Mouse (Mus musculus) MEL (cell line): ENCODE measurements around the gene Filip1l. TPM values are rescaled to one million over a fixed set of nuclear protein-coding genes. Genes with fewer than 3 reads are reported as not detected.

Experiments
- DNase-seq: peaks from one replicate; pipeline ENCODE4 v3.0.0; 2011; ENCODE audit warnings: low read depth, low spot score
- H3K27ac ChIP-seq: 2 replicates; pipeline ENCODE4 v1.5.1; 2012; ENCODE audit warnings: low read depth, mild to moderate bottlenecking, control low read depth, low read length, moderate library complexity; ENCODE audit not compliant: control insufficient read depth
- H3K27me3 ChIP-seq, 2 experiments: fragments of 150-350 bp in 1 of 2; sonication (generic) in 1 of 2; 2 replicates each; pipeline ENCODE4 v1.6.1; 2012; ENCODE audit warnings: low read length in 2 of 2, mild to moderate bottlenecking in 2 of 2, improper control_type of control experiment in 1 of 2, moderate library complexity in 1 of 2; ENCODE audit not compliant: insufficient read depth in 2 of 2, control insufficient read depth in 1 of 2
- H3K36me3 ChIP-seq, 2 experiments: 2 replicates each; pipeline ENCODE4 v1.6.1; 2012 to 2014; ENCODE audit warnings: low read length in 2 of 2, improper control_type of control experiment in 1 of 2, inconsistent platforms in 1 of 2, mild to moderate bottlenecking in 1 of 2; ENCODE audit not compliant: insufficient read depth in 2 of 2, control insufficient read depth in 1 of 2
- H3K4me1 ChIP-seq, 2 experiments: fragments of 150-350 bp in 1 of 2; sonication (generic) in 1 of 2; 2 replicates each; pipeline ENCODE4 v1.6.1; 2012; ENCODE audit warnings: low read length in 2 of 2, improper control_type of control experiment in 1 of 2, mild to moderate bottlenecking in 1 of 2; ENCODE audit not compliant: insufficient read depth in 2 of 2, control insufficient read depth in 1 of 2
- H3K4me3 ChIP-seq, 2 experiments: fragments of 150-350 bp in 1 of 2; sonication (generic) in 1 of 2; 2 replicates each; pipeline ENCODE4 v1.5.1; 2012; ENCODE audit warnings: low read depth in 2 of 2, low read length in 2 of 2, mild to moderate bottlenecking in 2 of 2, moderate library complexity in 2 of 2, control low read depth in 1 of 2, improper control_type of control experiment in 1 of 2; ENCODE audit not compliant: control insufficient read depth in 1 of 2, insufficient read depth in 1 of 2
- H3K79me2 ChIP-seq: 2 replicates; pipeline ENCODE4 v1.6.1; 2012; ENCODE audit warnings: mild to moderate bottlenecking, low read length, moderate library complexity; ENCODE audit not compliant: control insufficient read depth, poor library complexity, insufficient read depth
- H3K9ac ChIP-seq: 2 replicates; pipeline ENCODE4 v1.6.1; 2012; ENCODE audit warnings: low read depth, mild to moderate bottlenecking, control low read depth, low read length, moderate library complexity; ENCODE audit not compliant: control insufficient read depth, poor library complexity, severe bottlenecking
- H3K9me3 ChIP-seq: fragments of 150-350 bp; sonication (generic); replicated peaks from 2 replicates; pipeline ENCODE4 v1.6.1; 2012; ENCODE audit warnings: mild to moderate bottlenecking, low read length, improper control_type of control experiment, moderate library complexity; ENCODE audit not compliant: insufficient read depth
- BHLHE40 ChIP-seq: IDR thresholded peaks from 2 replicates; pipeline ENCODE4 v1.6.1; 2012; ENCODE audit warnings: low read depth, mild to moderate bottlenecking, inconsistent platforms, low read length, improper control_type of control experiment, borderline replicate concordance
- CTCF ChIP-seq, 3 experiments: IDR thresholded peaks in 2 of 3; conservative IDR thresholded peaks in 1 of 3; 2 replicates each; pipeline ENCODE4 v1.5.1; 2011 to 2012; ENCODE audit warnings: low read length in 3 of 3, low read depth in 2 of 3, mild to moderate bottlenecking in 2 of 3, improper control_type of control experiment in 1 of 3, inconsistent platforms in 1 of 3, mixed read lengths in 1 of 3, moderate library complexity in 1 of 3; ENCODE audit not compliant: control insufficient read depth in 1 of 3, insufficient read depth in 1 of 3, poor library complexity in 1 of 3, severe bottlenecking in 1 of 3
- E2F4 ChIP-seq: IDR thresholded peaks from 2 replicates; pipeline ENCODE4 v1.6.1; 2011; ENCODE audit warnings: low read depth, low read length, improper control_type of control experiment, borderline replicate concordance
- EP300 ChIP-seq, 2 experiments: IDR thresholded peaks; 2 replicates each; pipeline ENCODE4 v1.6.1; 2011; ENCODE audit warnings: improper control_type of control experiment in 2 of 2, low read length in 2 of 2, low read depth in 1 of 2, mild to moderate bottlenecking in 1 of 2
- GABPA ChIP-seq: IDR thresholded peaks from 2 replicates; pipeline ENCODE4 v1.6.1; 2012; ENCODE audit warnings: low read depth, mild to moderate bottlenecking, inconsistent platforms, low read length, improper control_type of control experiment, moderate library complexity
- GATA1 ChIP-seq: IDR thresholded peaks from 2 replicates; pipeline ENCODE4 v1.6.1; 2011; ENCODE audit warnings: low read depth, low read length, improper control_type of control experiment
- MAFK ChIP-seq: IDR thresholded peaks from 2 replicates; pipeline ENCODE4 v1.6.1; 2011; ENCODE audit warnings: low read depth, mild to moderate bottlenecking, low read length, improper control_type of control experiment, borderline replicate concordance
- MAZ ChIP-seq: IDR thresholded peaks from 2 replicates; pipeline ENCODE4 v1.6.1; 2012; ENCODE audit warnings: low read depth, mild to moderate bottlenecking, inconsistent platforms, low read length, improper control_type of control experiment
- MEF2A ChIP-seq: IDR thresholded peaks from 2 replicates; pipeline ENCODE4 v1.6.1; 2014; ENCODE audit warnings: low read depth, mild to moderate bottlenecking, inconsistent platforms, low read length, improper control_type of control experiment; ENCODE audit not compliant: poor library complexity, insufficient replicate concordance, severe bottlenecking; ENCODE audit errors: extremely low read depth
- MXI1 ChIP-seq: IDR thresholded peaks from 2 replicates; pipeline ENCODE4 v1.6.1; 2011; ENCODE audit warnings: mild to moderate bottlenecking, low read depth, low read length, improper control_type of control experiment
- NRF1 ChIP-seq: IDR thresholded peaks from 2 replicates; pipeline ENCODE4 v1.6.1; 2014; ENCODE audit warnings: low read depth, mild to moderate bottlenecking, inconsistent platforms, low read length, improper control_type of control experiment, moderate library complexity; ENCODE audit not compliant: poor library complexity, insufficient read depth, severe bottlenecking
- POLR2AphosphoS5 ChIP-seq: IDR thresholded peaks from 2 replicates; pipeline ENCODE4 v1.6.1; 2012; ENCODE audit warnings: low read depth, borderline replicate concordance, mild to moderate bottlenecking, inconsistent platforms, low read length, moderate library complexity, mixed read lengths
- RCOR1 ChIP-seq: IDR thresholded peaks from 2 replicates; pipeline ENCODE4 v1.6.1; 2012; ENCODE audit warnings: low read depth, mild to moderate bottlenecking, inconsistent platforms, low read length, improper control_type of control experiment
- SMC3 ChIP-seq: IDR thresholded peaks from 2 replicates; pipeline ENCODE4 v1.6.1; 2011; ENCODE audit warnings: low read depth, low read length, improper control_type of control experiment
- TBP ChIP-seq: IDR thresholded peaks from 2 replicates; pipeline ENCODE4 v1.8.0; 2011; ENCODE audit warnings: low read depth, low read length, improper control_type of control experiment
- TCF12 ChIP-seq: IDR thresholded peaks from 2 replicates; pipeline ENCODE4 v1.6.1; 2014; ENCODE audit warnings: low read depth, mild to moderate bottlenecking, inconsistent platforms, low read length, improper control_type of control experiment, moderate library complexity
- UBTF ChIP-seq: IDR thresholded peaks from 2 replicates; pipeline ENCODE4 v1.6.1; 2012; ENCODE audit warnings: low read depth, mild to moderate bottlenecking, inconsistent platforms, low read length, improper control_type of control experiment, moderate library complexity, borderline replicate concordance; ENCODE audit not compliant: insufficient read depth
- USF2 ChIP-seq, 2 experiments: IDR thresholded peaks; 2 replicates each; pipeline ENCODE4 v1.6.1; 2011 to 2012; ENCODE audit warnings: improper control_type of control experiment in 2 of 2, low read length in 2 of 2, borderline replicate concordance in 1 of 2, inconsistent platforms in 1 of 2, low read depth in 1 of 2, mild to moderate bottlenecking in 1 of 2; ENCODE audit not compliant: insufficient read depth in 1 of 2
- ZKSCAN1 ChIP-seq: IDR thresholded peaks from 2 replicates; pipeline ENCODE4 v1.6.1; 2012; ENCODE audit warnings: low read depth, mild to moderate bottlenecking, inconsistent platforms, low read length, improper control_type of control experiment, moderate library complexity
- ZNF384 ChIP-seq: IDR thresholded peaks from 2 replicates; pipeline ENCODE4 v1.6.1; 2012; ENCODE audit warnings: low read depth, mild to moderate bottlenecking, inconsistent platforms, low read length, improper control_type of control experiment
- polyA plus RNA-seq, 2 experiments: library from polyadenylated mRNA; stranded (reverse) in 1 of 2; unstranded in 1 of 2; fragments of >175 nt in 1 of 2; fragments of >200 nt in 1 of 2; gene quantifications; 2 replicates each; pipeline versions ENCODE4 v1.2.1 to v1.2.4; 2012; ENCODE audit warnings: low replicate concordance in 2 of 2, low read depth in 1 of 2; ENCODE audit not compliant: insufficient read length in 2 of 2, insufficient read depth in 1 of 2, missing spikeins in 1 of 2
- total RNA-seq: library from RNA; depleted of rRNA; stranded (reverse); fragments of 300-350 nt; gene quantifications from 2 replicates; pipeline ENCODE4 v1.2.3, GENCODE M21; 2012

Gene Filip1l
- total and polyA plus RNA-seq, 3 experiments = 0.27 to 1.8 TPM; not detected in 1

DNA sequence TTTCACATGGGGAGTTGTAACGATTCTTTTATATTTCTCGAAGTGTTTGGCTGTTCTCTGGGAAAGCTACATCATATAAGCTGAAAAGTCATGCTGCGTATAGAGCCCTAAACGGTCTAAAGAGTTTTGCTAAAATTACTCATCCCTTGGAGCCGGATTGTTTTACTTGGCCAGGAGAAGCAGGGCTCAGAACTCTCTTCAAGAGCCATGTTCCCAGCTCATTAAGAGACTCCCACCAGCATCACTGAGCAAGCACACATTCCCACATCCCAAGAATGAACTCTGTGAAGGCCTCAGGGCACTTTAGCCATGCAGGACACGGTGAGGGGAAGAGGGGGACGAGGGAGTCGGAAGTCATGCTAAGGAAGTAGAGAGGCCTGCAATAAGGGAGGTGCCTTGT lies 23.9 kb upstream of the Filip1l start (continued):
- TF ChIP-seq USF2 (IDR thresholded peaks at IDR 0.05; ENCODE audit: borderline replicate concordance in 1 of 2, insufficient read depth in 1 of 2, low read depth in 1 of 2, low read length in 2 of 2) = no peak
- no peak for TF ChIP-seq MAZ
- no peak for TF ChIP-seq GABPA
- TF ChIP-seq TCF12 = no peak
- no peak for TF ChIP-seq EP300 (IDR thresholded peaks at IDR 0.05; ENCODE audit: low read depth in 1 of 2, low read length in 2 of 2)

DNA sequence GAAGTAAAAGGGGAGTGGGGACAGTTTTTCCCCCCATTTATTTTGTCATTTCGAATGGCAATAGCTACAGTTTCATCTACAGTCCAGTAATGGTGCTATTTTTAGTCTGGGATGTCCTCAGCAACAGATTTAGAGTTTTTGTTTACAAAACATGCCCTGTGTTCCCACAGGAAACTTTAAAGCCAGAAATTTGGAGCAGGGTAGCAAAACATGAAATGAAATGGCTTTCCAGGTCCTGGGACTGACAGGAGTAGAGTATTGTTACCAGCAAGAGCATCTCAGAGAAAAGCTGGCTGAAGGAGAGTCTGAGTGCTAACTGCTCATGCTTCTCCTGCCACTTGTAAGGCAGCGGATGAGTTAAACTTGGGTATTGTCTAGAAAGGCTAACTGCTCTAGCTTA lies 22.8 kb upstream of the Filip1l start:
- H3K79me2 ChIP-seq = no peaks in the 10 kb centered on the region
- no peaks in the 10 kb centered on the region for H3K27me3 ChIP-seq
- H3K4me3 ChIP-seq = no peak overlapping the region
- H3K9me3 ChIP-seq = no peaks in the 10 kb centered on the region
- no peaks in the 10 kb centered on the region for H3K4me1 ChIP-seq
- DNase-seq = no peak
- no peak overlapping the region for H3K27ac ChIP-seq
- no peaks in the 10 kb centered on the region for H3K36me3 ChIP-seq
- H3K9ac ChIP-seq = no peak overlapping the region
- TF ChIP-seq ZNF384 = no peak
- TF ChIP-seq ZKSCAN1 = no peak
- TF ChIP-seq BHLHE40 = no peak
- no peak for TF ChIP-seq RCOR1
- TF ChIP-seq MAFK = no peak
- TF ChIP-seq MEF2A = no peak
- no peak for TF ChIP-seq GATA1
- no peak for TF ChIP-seq TBP
- no peak for TF ChIP-seq CTCF (IDR thresholded peaks at IDR 0.05 in 2 of 3, conservative IDR thresholded peaks at IDR 0.05 in 1 of 3; ENCODE audit: control insufficient read depth in 1 of 3, insufficient read depth in 1 of 3, low read depth in 2 of 3, low read length in 3 of 3, poor library complexity in 1 of 3, severe bottlenecking in 1 of 3)
- no peak for TF ChIP-seq POLR2AphosphoS5
- no peak for TF ChIP-seq NRF1
- no peak for TF ChIP-seq E2F4
- TF ChIP-seq EP300 (IDR thresholded peaks at IDR 0.05; ENCODE audit: low read depth in 1 of 2, low read length in 2 of 2) = no peak
- TF ChIP-seq SMC3 = no peak
- no peak for TF ChIP-seq UBTF
- TF ChIP-seq MXI1 = no peak
- TF ChIP-seq, all 39 proteins: peak for 0
